Mouse (Mus musculus): ENCODE results near the gene Mapkap1. TPM values are rescaled to one million over a fixed set of nuclear protein-coding genes. Genes with fewer than 3 reads are reported as not detected.
A peak's percentile ranks its signal among the peaks of the same experiment; 100 is the strongest.

The Mapkap1 gene
- polyA plus RNA-seq, 1 experiment from 2014 or later, result 78.9 TPM

- TF ChIP-seq CTCF (IDR thresholded peaks at IDR 0.05), result no peak
- DNase-seq (ENCODE audit: low read depth, low spot score), result no peak
- ChIA-PET POLR2A (no interaction called here), CTCF (interaction anchor here (1.6 kb wide), 1 partner anchor 13 kb away, joined by 6 read pairs; no protein-coding TSS in a partner anchor)
- no peaks in the 10 kb centered on the region for H3K27me3 ChIP-seq
- in situ Hi-C loops (cut with MboI; ENCODE audit: low pct_unique_long_range_greater_than_20kb), result no loop called here
- no peak for ATAC-seq
Observed at GRCm38 (mm10) chr2:34528491-34528890, 121.9 kb downstream of the Mapkap1 start.

- DNase-seq (ENCODE audit: low read depth, low spot score) (no peak), ATAC-seq (no peak)
- in situ Hi-C loops (cut with MboI; ENCODE audit: low pct_unique_long_range_greater_than_20kb), result no loop called here
- no peak for TF ChIP-seq CTCF (IDR thresholded peaks at IDR 0.05)
- no peaks in the 10 kb centered on the region for H3K27me3 ChIP-seq
- ChIA-PET POLR2A (no interaction called here), CTCF (interaction anchor here (1.2 kb wide), 1 partner anchor 11 kb away, joined by 3 read pairs; no protein-coding TSS in a partner anchor)
Observed at GRCm38 (mm10) chr2:34530042-34530441, 123.5 kb downstream of the Mapkap1 start.

DNA sequence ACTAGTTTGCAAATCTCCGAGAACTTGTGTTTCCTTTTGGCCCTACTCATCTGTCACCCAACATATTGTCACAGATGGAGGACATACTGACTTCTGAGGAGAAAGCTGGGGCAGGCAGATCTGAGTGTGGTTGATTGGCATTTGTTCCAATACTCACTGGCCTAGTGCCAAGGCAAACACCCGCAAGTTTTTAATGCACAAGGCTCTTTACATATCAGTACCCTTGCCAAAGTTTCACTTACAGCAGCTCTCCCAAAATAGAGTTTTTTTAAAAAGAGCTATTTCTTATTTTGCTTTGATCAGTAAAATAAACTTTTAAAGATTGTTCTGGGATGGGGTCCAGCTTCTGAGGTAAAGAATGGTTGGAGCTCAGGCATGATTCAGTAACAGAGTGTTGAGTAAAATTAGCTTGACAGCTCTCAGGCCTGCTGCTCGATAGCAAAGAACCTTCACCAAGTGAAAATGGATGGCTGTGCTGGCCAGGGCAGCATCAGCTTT lies 125.3 kb downstream of the Mapkap1 start:
- ATAC-seq (no peak), DNase-seq (ENCODE audit: low read depth, low spot score) (no peak)
- no peaks in the 10 kb centered on the region for H3K27me3 ChIP-seq
- ChIA-PET CTCF (interaction anchor here (1.3 to 1.4 kb wide), 2 partner anchors 10 to 12 kb away, joined by 4 to 6 read pairs; no protein-coding TSS in a partner anchor), POLR2A (interaction anchor here (0.6 kb wide), 1 partner anchor 66 kb away, joined by 6 read pairs; no protein-coding TSS in a partner anchor)
- no peak for TF ChIP-seq CTCF (IDR thresholded peaks at IDR 0.05)
- in situ Hi-C loops (cut with MboI; ENCODE audit: low pct_unique_long_range_greater_than_20kb), result no loop called here

DNA sequence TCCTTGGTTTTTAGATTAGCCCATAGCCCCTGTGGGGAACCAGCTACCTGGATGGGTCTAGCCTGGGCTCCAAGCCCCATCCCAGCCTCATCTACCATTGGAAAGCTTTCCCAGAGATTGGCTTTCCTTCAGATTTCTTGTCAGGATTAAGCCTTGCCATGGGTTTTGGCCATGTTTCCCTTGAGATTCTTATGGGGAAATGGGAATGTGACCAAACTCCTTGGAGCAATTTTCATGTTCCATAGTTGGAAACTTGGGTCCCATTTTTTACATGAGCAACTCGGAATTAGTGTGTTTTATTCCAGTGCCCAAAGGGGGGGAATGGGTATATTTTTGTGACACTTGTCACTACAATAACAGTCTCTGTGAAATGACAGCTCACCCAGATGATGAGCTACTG lies 125.8 kb downstream of the Mapkap1 start:
- in situ Hi-C loops (cut with MboI; ENCODE audit: low pct_unique_long_range_greater_than_20kb), result no loop called here
- POLR2A ChIA-PET, result interaction anchor here (0.6 kb wide), 1 partner anchor 65 kb away, joined by 6 read pairs; no protein-coding TSS in a partner anchor
- DNase-seq (ENCODE audit: low read depth, low spot score) (no peak), ATAC-seq (no peak)
- CTCF ChIA-PET, result interaction anchor here (1.3 to 1.4 kb wide), 2 partner anchors 9 to 13 kb away, joined by 4 to 6 read pairs; no protein-coding TSS in a partner anchor
- no peaks in the 10 kb centered on the region for H3K27me3 ChIP-seq
- TF ChIP-seq CTCF (IDR thresholded peaks at IDR 0.05), result no peak

- in situ Hi-C loops (cut with MboI; ENCODE audit: low pct_unique_long_range_greater_than_20kb), result no loop called here
- ChIA-PET POLR2A (no interaction called here), CTCF (interaction anchor here (1.4 kb wide), 1 partner anchor 14 kb away, joined by 4 read pairs; no protein-coding TSS in a partner anchor)
- no peaks in the 10 kb centered on the region for H3K27me3 ChIP-seq
- no peak for TF ChIP-seq CTCF (IDR thresholded peaks at IDR 0.05)
- DNase-seq (ENCODE audit: low read depth, low spot score) (no peak), ATAC-seq (no peak)
Observed at GRCm38 (mm10) chr2:34533281-34533680, 126.7 kb downstream of the Mapkap1 start.

DNA sequence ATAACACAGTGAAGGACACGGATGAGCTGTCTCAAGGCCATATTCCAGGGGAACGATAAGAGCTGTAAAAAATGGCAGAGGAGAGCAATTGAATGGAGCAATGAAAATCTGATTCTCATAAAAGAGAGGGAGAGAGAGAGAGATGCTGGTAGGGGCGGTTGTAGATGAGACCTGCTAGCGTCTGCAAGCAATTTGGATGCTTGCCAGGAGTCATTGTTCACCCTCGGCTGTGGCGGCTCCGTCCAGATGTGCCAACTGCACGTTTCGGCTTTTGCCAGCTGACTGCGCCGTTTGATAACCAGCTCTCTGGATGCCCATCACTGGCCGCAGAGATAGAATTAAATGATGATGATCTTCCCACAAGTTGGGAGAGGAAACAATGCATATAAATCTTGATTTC lies 128.4 kb downstream of the Mapkap1 start:
- in situ Hi-C loops (cut with MboI; ENCODE audit: low pct_unique_long_range_greater_than_20kb), result no loop called here
- H3K27me3 ChIP-seq, result no peaks in the 10 kb centered on the region
- ChIA-PET POLR2A (no interaction called here), CTCF (interaction anchor here (1.0 to 1.6 kb wide), 2 partner anchors 9 to 13 kb away, joined by 4 to 8 read pairs; no protein-coding TSS in a partner anchor)
- DNase-seq (ENCODE audit: low read depth, low spot score), result no peak
- no peak for TF ChIP-seq CTCF (IDR thresholded peaks at IDR 0.05)
- no peak for ATAC-seq

- no peak for ATAC-seq
- ChIA-PET CTCF (no interaction called here), POLR2A (interaction anchor here (0.7 kb wide), 1 partner anchor 1046 kb away, joined by 3 read pairs; no protein-coding TSS in a partner anchor)
- in situ Hi-C loops (cut with MboI; ENCODE audit: low pct_unique_long_range_greater_than_20kb), result no loop called here
- DNase-seq (ENCODE audit: low read depth, low spot score), result no peak
- H3K27me3 ChIP-seq, result no peaks in the 10 kb centered on the region
- TF ChIP-seq CTCF (IDR thresholded peaks at IDR 0.05), result no peak
Observed at GRCm38 (mm10) chr2:34537356-34537755, 130.8 kb downstream of the Mapkap1 start.

DNA sequence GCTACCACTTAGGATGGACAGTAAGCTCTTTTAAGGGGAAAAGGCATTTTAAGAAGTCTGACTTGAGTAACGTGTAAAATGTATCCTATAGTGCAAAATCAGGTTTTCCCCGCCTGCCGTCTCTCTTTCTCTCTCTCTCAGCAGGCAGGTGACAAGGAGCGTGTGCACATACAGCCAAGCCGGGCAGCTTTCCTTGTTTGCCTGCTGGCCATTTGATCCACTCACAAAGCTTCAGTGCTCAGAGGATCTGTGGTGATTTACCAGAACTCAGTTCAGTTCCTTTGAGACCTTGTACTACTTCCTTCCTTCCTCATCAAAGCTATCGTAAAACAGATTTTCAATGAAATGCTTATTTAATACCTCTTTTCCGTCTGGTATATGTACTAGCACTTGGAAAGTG lies 137.0 kb downstream of the Mapkap1 start:
- in situ Hi-C loops (cut with MboI; ENCODE audit: low pct_unique_long_range_greater_than_20kb), result no loop called here
- ChIA-PET POLR2A (interaction anchor here (0.6 kb wide), 1 partner anchor 37 kb away, joined by 3 read pairs; no protein-coding TSS in a partner anchor), CTCF (interaction anchor here (1.8 kb wide), 1 partner anchor 9 kb away, joined by 8 read pairs; no protein-coding TSS in a partner anchor)
- TF ChIP-seq CTCF (IDR thresholded peaks at IDR 0.05), result no peak
- DNase-seq (ENCODE audit: low read depth, low spot score) (no peak), ATAC-seq (no peak)
- no peaks in the 10 kb centered on the region for H3K27me3 ChIP-seq

DNA sequence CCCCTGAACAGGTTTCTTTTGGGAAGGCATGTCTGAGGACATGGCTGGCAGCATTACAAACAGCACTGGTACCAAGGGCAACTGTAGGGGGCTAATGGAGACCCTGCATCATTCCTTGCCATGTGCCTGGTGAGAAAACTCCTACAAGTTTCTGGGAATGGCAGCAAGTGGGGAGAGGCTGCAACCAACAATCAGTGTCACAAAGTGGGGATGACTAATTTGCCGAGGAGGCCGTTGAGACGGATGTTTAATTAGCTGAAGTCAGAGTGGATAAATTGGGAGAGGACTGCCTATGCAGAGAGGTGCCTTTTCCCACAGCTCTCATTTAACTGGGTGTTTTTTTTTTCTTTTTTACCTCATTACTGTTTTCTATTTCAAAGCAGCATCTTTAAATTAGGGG lies 137.4 kb downstream of the Mapkap1 start:
- H3K27me3 ChIP-seq, result no peaks in the 10 kb centered on the region
- DNase-seq (ENCODE audit: low read depth, low spot score) (no peak), ATAC-seq (no peak)
- POLR2A ChIA-PET, result no interaction called here
- in situ Hi-C loops (cut with MboI; ENCODE audit: low pct_unique_long_range_greater_than_20kb), result no loop called here
- CTCF ChIA-PET, result interaction anchor here (1.8 kb wide), 1 partner anchor 9 kb away, joined by 8 read pairs; no protein-coding TSS in a partner anchor
- TF ChIP-seq CTCF (IDR thresholded peaks at IDR 0.05), result no peak

DNA sequence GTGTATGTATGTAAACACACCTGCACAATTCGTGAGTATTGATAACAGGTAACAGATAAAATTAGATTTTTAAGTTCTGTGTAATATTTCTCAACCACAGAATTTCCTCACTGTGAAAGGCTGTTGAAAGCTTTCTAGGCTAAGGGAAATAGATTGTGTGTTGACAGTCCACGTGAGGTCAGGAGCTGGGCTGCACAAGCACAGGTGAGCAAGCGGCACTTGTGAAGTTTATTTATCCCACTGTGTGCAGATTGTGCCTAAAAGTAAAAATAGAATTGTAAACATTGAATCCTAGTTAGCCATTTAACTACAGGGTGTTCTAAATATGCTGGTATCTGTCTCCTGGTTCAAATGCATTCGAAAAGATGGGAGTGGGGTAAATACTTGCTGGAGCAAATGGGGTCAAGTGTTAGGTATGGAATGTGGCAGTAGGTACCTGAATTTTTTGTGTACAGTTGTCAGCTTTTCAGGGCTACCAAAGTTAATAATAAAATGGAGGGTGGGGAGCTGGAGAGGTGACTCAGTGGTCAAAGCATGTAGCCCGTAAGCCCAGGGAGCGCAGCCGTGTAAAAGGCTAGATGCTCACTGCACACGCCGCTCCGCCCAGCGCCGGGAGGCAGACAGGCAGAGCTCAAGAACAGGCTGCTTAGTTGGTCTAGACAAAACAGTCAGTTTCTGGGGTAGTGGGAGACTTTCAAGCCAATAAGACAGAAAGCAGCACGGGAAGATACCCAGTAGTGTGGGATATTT lies 138.2 kb downstream of the Mapkap1 start:
- no peaks in the 10 kb centered on the region for H3K27me3 ChIP-seq
- ChIA-PET POLR2A (interaction anchor here (0.6 kb wide), 1 partner anchor 138 kb away, joined by 3 read pairs; no protein-coding TSS in a partner anchor), CTCF (interaction anchor here (1.8 kb wide), 1 partner anchor 10 kb away, joined by 8 read pairs; no protein-coding TSS in a partner anchor)
- TF ChIP-seq CTCF (IDR thresholded peaks at IDR 0.05), result no peak
- in situ Hi-C loops (cut with MboI; ENCODE audit: low pct_unique_long_range_greater_than_20kb), result no loop called here
- peak; percentile 81 for ATAC-seq
- peak; percentile 62 for DNase-seq (ENCODE audit: low read depth, low spot score)
